Mouse (Mus musculus) bone marrow, adult 2 months (tissue): ENCODE data around the gene Six1. TPM values are rescaled to one million over a fixed set of nuclear protein-coding genes. Genes with fewer than 3 reads are reported as not detected.

Experiments
- H3K27ac ChIP-seq: fragments of 200-500 bp; 2 replicates; pipeline ENCODE4 v1.5.1; 2012; ENCODE audit warnings: low read depth, mild to moderate bottlenecking, control low read depth, inconsistent platforms, low read length; ENCODE audit not compliant: control insufficient read depth, poor library complexity, insufficient read depth
- H3K4me1 ChIP-seq: fragments of 200-500 bp; 2 replicates; pipeline ENCODE4 v1.6.1; 2011; ENCODE audit warnings: low read length; ENCODE audit not compliant: control insufficient read depth, insufficient read depth
- H3K4me3 ChIP-seq: fragments of 200-500 bp; replicated peaks from 2 replicates; pipeline ENCODE3; 2011; ENCODE audit warnings: mild to moderate bottlenecking, low read depth, low read length, control low read depth; ENCODE audit not compliant: control insufficient read depth
- CTCF ChIP-seq: fragments of 200-500 bp; IDR thresholded peaks from 2 replicates; pipeline ENCODE4 v1.5.1; 2011; ENCODE audit warnings: low read length, control low read depth; ENCODE audit not compliant: control insufficient read depth, insufficient read depth
- POLR2A ChIP-seq: fragments of 200-500 bp; IDR thresholded peaks from 2 replicates; pipeline ENCODE4 v1.6.1; 2011; ENCODE audit warnings: low read depth, mild to moderate bottlenecking, control low read depth, low read length, borderline replicate concordance; ENCODE audit not compliant: control insufficient read depth
- WGBS: fragments of 180-500 bp; shearing (Covaris S2); methylation state at CpG from one replicate; pipeline ENCODE4 v1.1.7; 2018; 5-methylcytosine and 5-hydroxymethylcytosine counted together
- polyA plus RNA-seq: library from polyadenylated mRNA; stranded (reverse); fragments of >200 nt; gene quantifications from 2 replicates; pipeline ENCODE4 v1.2.4, GENCODE M21; 2011; ENCODE audit warnings: low replicate concordance; ENCODE audit not compliant: missing spikeins, insufficient read depth, insufficient read length

Six1 gene
- polyA plus RNA-seq, 1 experiment: 2.7 TPM

DNA sequence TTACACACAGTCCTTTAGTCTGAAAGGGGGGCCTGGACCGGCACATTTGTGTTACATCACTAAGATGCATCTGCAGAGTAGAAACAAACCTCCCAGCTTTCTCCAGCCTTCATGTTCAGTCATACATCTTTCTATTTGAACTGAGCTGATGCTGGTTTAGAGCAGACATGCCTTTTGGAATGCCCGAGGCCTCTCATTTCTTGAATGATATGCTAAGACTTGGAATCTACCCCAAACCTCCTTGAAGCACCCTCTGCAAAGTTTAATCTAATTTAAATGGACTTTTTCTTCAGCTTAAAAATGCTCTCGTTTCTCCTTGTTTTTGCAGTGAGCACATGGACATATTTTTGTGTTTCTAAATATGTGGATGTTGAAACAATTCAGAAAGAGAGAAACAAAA, 21.0 kb downstream of the Six1 start:
- Histone ChIP-seq H3K27ac (no peak overlapping the region), H3K4me3 (no peak overlapping the region), H3K4me1 (no peaks in the 10 kb centered on the region)
- WGBS: 50% methylated on average over 3 of the region's 3 CpGs
- TF ChIP-seq POLR2A (no peak), CTCF (no peak)

DNA sequence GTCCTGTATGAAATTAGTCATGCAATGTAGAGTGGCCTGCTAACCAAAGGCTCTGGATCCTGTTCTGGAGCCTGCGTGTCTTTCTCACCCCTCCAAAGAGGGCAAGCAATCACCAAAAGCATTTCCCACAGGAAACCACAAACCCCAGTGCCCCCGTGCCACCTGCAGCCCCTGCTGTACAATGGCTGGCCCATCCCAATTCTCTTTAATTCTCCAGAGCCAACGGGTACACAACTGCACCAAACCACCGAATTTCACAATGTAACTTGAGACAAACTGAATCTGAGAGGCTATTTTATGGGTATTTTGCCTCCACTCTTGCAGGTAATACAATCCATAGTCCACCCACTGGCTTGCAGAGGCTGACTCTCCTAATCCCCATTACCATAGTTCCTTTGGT, 22.4 kb downstream of the Six1 start:
- Histone ChIP-seq H3K27ac (no peak overlapping the region), H3K4me3 (no peak overlapping the region), H3K4me1 (no peaks in the 10 kb centered on the region)
- 2% methylated on average over 4 of the region's 4 CpGs for whole genome bisulfite sequencing
- TF ChIP-seq POLR2A (no peak), CTCF (no peak)

DNA sequence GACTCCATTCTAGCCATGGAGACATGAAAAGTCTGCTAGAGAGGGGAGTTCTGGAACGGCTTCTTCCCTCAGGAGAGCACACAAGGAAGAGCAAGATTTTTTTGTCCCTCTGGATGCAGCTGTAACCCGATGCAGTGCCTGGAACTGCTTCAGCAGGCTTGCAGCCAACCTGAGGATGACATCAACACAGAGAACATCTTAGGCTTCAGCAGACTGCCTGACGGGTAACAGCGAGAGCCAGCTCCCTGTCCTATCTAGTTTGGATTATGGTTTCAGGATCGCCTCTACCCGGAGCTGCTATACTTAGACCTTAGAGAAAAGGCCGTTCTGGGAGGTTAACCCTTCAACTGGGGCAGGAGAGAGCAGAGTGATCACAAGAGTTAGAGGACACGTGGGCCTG, 28.2 kb downstream of the Six1 start:
- 81% methylated on average over 8 of the region's 8 CpGs for WGBS
- TF ChIP-seq CTCF: no peak
- no peak for TF ChIP-seq POLR2A
- H3K4me3 ChIP-seq: no peak overlapping the region
- no peaks in the 10 kb centered on the region for H3K4me1 ChIP-seq
- no peak overlapping the region for H3K27ac ChIP-seq

DNA sequence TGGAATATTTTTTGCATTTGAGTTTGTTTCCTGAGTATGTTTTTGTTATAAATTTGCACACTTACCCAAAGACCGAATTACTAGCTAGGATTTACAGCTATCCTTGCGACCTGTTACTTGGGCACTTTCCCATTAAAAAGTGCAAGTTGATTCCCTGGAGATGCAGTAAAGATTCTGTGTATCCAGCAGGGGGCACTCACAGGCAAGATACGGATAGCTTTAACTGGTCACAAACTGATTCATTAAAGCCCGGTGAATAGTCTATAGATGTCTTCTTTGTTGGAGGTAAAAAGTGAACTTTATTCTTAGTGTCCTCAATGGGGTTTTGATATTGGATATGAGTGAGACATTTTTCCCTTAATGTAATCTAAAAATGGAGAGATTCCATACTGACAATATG, 32.7 kb downstream of the Six1 start:
- WGBS: 2% methylated on average over 4 of the region's 4 CpGs
- H3K4me1 ChIP-seq: no peaks in the 10 kb centered on the region; the same call in 1 of the 2 replicates
- no peak for TF ChIP-seq POLR2A
- no peak overlapping the region for H3K4me3 ChIP-seq
- no peak overlapping the region for H3K27ac ChIP-seq

DNA sequence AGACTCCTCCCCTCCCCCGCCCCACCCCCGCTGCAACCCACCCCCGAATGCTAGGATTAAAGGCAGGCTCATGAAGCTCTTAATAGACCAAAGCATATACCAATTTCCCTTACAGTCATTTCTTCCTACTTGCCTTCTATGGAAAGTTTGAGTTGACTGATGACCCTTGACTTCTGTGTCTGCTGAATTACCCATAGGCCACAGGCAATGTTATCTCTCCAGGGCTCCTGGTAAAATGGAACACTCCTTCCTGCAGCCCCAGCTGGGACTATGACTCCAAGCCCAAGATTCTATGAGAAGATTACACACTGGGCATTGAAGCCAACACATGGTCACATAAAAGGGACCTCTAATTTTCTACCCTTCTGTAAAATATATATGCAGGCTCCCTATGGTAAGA, 33.3 kb downstream of the Six1 start:
- TF ChIP-seq CTCF: no peak
- WGBS: 47% methylated on average over 3 of the region's 3 CpGs
- no peak overlapping the region for H3K27ac ChIP-seq
- no peaks in the 10 kb centered on the region; the same call in 1 of the 2 replicates for H3K4me1 ChIP-seq
- no peak overlapping the region for H3K4me3 ChIP-seq

DNA sequence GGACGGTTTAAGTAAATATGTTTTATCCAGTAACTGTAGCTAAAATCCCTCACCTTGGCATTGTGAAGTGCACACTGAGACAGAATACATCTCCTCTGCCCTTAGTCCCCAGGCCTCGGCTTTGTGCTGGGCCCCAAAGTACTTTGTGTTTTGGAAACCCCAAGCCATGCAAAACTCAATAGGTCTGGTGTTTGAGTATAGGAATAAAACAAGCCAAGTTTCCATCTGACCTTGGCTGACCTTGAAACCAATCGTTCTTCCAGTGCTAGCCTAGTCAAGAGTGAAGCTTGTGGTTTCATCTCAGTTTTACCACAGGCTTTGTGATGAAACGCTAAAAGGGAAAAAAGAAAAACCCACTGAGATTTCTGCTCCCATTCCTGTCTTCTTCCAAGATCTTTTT, 34.8 kb downstream of the Six1 start:
- TF ChIP-seq CTCF (no peak), POLR2A (no peak)

DNA sequence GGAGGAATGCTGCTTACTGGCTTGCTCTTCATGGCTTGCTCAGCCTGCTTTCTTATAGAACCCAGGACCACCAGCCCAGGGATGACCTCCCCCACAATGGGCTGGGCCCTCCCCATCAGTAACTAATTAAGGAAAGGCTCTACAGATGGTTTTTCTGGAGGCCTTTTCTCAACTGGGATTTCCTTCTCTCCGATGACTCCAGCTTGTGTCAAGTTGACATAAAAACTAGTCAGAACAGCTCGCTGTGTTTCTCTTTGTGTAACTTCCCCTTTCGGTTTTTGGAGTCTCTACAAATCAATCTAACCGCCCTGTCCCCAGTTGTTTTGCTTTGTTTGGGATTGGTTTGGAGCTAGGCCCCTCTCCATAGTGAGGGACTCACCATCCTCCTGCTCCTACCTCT, 37.5 kb downstream of the Six1 start:
- Histone ChIP-seq H3K4me1 (no peaks in the 10 kb centered on the region; the same call in 1 of the 2 replicates), H3K4me3 (no peak overlapping the region), H3K27ac (no peak overlapping the region)
- TF ChIP-seq CTCF (no peak), POLR2A (no peak)
- 14% methylated on average over 4 of the region's 4 CpGs for WGBS

More for the DNA sequence above, 34.8 kb downstream of the Six1 start:
- Histone ChIP-seq H3K4me3 (no peak overlapping the region), H3K4me1 (no peaks in the 10 kb centered on the region; the same call in 1 of the 2 replicates), H3K27ac (no peak overlapping the region)
- 39% methylated on average over 4 of the region's 4 CpGs for WGBS

DNA sequence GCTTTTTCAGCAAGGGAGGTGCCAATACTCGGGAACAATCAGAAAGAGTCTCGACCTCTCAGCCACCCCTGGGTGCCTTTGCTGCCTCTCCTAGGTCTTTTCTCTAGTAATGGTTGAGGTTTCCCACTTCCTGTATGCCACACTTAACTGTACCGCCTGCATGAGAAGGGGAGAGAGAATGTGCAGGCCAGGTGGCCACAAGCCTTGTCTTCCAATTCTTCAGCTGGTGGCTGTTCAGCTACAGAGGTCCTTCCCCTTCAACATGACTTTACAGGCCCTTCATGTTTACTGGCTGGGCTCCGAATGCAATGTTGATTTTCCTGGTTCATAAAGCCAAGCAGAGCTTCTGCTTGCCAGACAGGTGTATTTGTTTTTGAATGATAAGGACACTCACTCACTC, 39.4 kb downstream of the Six1 start:
- WGBS: 11% methylated on average over 4 of the region's 4 CpGs
- no peak overlapping the region for H3K27ac ChIP-seq
- TF ChIP-seq CTCF (no peak), POLR2A (no peak)
- no peaks in the 10 kb centered on the region; the same call in 1 of the 2 replicates for H3K4me1 ChIP-seq
- H3K4me3 ChIP-seq: no peak overlapping the region

DNA sequence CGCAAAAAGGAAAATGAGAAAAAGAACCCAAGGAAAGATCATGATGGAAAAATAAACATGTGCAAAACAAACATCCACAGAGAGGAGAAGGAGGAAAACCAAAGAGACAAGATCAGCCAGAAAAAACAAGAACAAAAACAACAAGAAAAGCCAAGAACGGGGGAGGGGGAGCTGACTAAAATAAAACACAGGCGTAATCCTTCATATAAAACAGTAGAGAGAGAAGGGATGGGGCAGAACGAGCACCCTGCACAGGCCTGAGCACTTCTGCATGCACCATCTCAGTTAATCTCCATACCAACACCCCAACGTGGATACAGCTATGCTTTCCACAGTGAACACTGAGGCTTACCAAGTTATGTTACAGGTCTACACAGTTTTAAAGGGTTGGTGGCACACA, 40.9 kb downstream of the Six1 start:
- no peak overlapping the region for H3K4me3 ChIP-seq
- TF ChIP-seq POLR2A (no peak), CTCF (no peak)
- no peak overlapping the region for H3K27ac ChIP-seq
- H3K4me1 ChIP-seq: no peaks in the 10 kb centered on the region; the same call in 1 of the 2 replicates
- 71% methylated on average over 5 of the region's 5 CpGs for WGBS
